ENCODE assay signal across 9 mouse cellular contexts in the genomic region with DNA sequence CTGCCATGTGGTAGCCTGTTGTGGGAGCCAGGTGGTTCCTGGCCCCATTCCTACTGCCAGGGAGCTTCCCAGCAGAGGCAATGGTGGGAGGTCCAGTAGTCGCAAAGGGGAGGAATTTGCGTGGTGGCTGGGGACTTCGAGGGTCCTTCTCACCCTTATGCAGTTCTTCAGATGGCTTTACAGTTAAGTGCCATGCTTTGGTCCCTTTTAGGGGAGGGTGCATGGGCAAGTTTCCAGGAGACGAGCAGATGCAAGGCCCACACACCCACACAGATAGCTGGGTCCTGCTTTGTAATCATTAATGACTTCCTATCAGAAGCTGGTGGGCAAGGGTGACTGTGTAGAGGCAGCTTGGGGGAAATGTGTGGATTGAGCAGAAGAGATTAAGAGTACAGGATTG. TPM values are rescaled to one million over a fixed set of nuclear protein-coding genes. Genes with fewer than 3 reads are reported as not detected.
DNase-seq lines count a peak whose midpoint lies in the region; ATAC-seq lines count a peak whose summit lies in the region.
"Had no signal": no experiment of that assay in that cellular context is flagged by ENCODE, and none has a peak within 500 bp of the region (broad histone marks: within the 10 kb centered on the region; RNA-seq: fewer than 3 reads in every experiment).

No protein-coding gene starts in this region.

- no peak overlapping the region for H3K4me3 ChIP-seq in liver, embryonic 12.5 days
- H3K4me3 ChIP-seq in liver, embryonic 11.5 days (ENCODE audit: low read depth, low read length): no peak overlapping the region
- peak overlapping the region; percentile 89; the same call in 1 of the 2 replicates for H3K4me3 ChIP-seq in embryonic facial prominence, embryonic 14.5 days (ENCODE audit: low read depth, low read length)
- H3K4me3 ChIP-seq in limb, embryonic 12.5 days (replicated peaks): peak overlapping the region; percentile 93

- no peak overlapping the region for H3K9ac ChIP-seq in liver, embryonic 12.5 days
- no peak overlapping the region for H3K9ac ChIP-seq in liver, embryonic 11.5 days (ENCODE audit: low read depth, low read length)
- H3K9ac ChIP-seq in embryonic facial prominence, embryonic 14.5 days (ENCODE audit: low read depth, low read length): no peak overlapping the region; the same call in 1 of the 2 replicates
- 0 out of 2 replicates have a peak overlapping the region, but pooled peaks have one; percentile 23 for H3K9ac ChIP-seq in limb, embryonic 12.5 days (replicated peaks)

- whole genome bisulfite sequencing in liver, embryonic 12.5 days (ENCODE audit: insufficient replicate concordance): 30% methylated on average over 4 of the region's 4 CpGs
- 34% methylated on average over 4 of the region's 4 CpGs for WGBS in liver, embryonic 11.5 days
- 47% methylated on average over 4 of the region's 4 CpGs for WGBS in embryonic facial prominence, embryonic 14.5 days
- WGBS in limb, embryonic 12.5 days: 34% methylated on average over 4 of the region's 4 CpGs

- H3K27me3 ChIP-seq in liver, embryonic 12.5 days (replicated peaks): peaks cover 49% of the 10 kb centered on the region
- H3K27me3 ChIP-seq in liver, embryonic 11.5 days (replicated peaks; ENCODE audit: control insufficient read depth, insufficient read depth, low read length): peaks cover 18% of the 10 kb centered on the region
- H3K27me3 ChIP-seq in embryonic facial prominence, embryonic 14.5 days (replicated peaks; ENCODE audit: control insufficient read depth, insufficient read depth, low read length): no peaks in the 10 kb centered on the region
- H3K27me3 ChIP-seq in limb, embryonic 12.5 days: no peaks in the 10 kb centered on the region

- H3K36me3 ChIP-seq in liver, embryonic 12.5 days: peaks cover 48% of the 10 kb centered on the region
- peaks cover 2% of the 10 kb centered on the region for H3K36me3 ChIP-seq in liver, embryonic 11.5 days (ENCODE audit: control insufficient read depth, insufficient read depth, low read length)
- peaks cover 41% of the 10 kb centered on the region for H3K36me3 ChIP-seq in embryonic facial prominence, embryonic 14.5 days (ENCODE audit: control insufficient read depth, insufficient read depth, low read length)
- H3K36me3 ChIP-seq in limb, embryonic 12.5 days: peaks cover 45% of the 10 kb centered on the region

- peaks cover 33% of the 10 kb centered on the region for H3K4me1 ChIP-seq in liver, embryonic 12.5 days
- peaks cover 7% of the 10 kb centered on the region for H3K4me1 ChIP-seq in liver, embryonic 11.5 days (replicated peaks; ENCODE audit: control insufficient read depth, insufficient read depth, low read length)
- peaks cover 8% of the 10 kb centered on the region for H3K4me1 ChIP-seq in embryonic facial prominence, embryonic 14.5 days (ENCODE audit: control insufficient read depth, insufficient read depth, low read length)
- peaks cover 36% of the 10 kb centered on the region for H3K4me1 ChIP-seq in limb, embryonic 12.5 days (replicated peaks)

- peak; percentile 59 for DNase-seq in cerebellum, adult 9-11 months
- DNase-seq in cerebellum, adult 11 months: no peak
- DNase-seq in liver, embryonic 11.5 days (ENCODE audit: low spot score): no peak
- DNase-seq in embryonic facial prominence, embryonic 14.5 days (ENCODE audit: low spot score): no peak
- DNase-seq in MN1 (ENCODE audit: low spot score): no peak
- DNase-seq: heart, postnatal 10 days had no signal

- H3K27ac ChIP-seq in liver, embryonic 12.5 days: no peak overlapping the region
- no peak overlapping the region for H3K27ac ChIP-seq in liver, embryonic 11.5 days (ENCODE audit: low read depth, low read length)
- peak overlapping the region; percentile 89; the same call in 1 of the 2 replicates for H3K27ac ChIP-seq in embryonic facial prominence, embryonic 14.5 days (replicated peaks; ENCODE audit: low read depth, low read length)
- H3K27ac ChIP-seq in limb, embryonic 12.5 days: peak overlapping the region; percentile 78

- peak overlapping the region; percentile 97 for H3K4me2 ChIP-seq in liver, embryonic 12.5 days
- H3K4me2 ChIP-seq in liver, embryonic 11.5 days: no peak overlapping the region
- no peak overlapping the region for H3K4me2 ChIP-seq in embryonic facial prominence, embryonic 14.5 days (ENCODE audit: low read depth, low read length)
- peak overlapping the region; percentile 76 for H3K4me2 ChIP-seq in limb, embryonic 12.5 days

- H3K9me3 ChIP-seq in liver, embryonic 12.5 days (replicated peaks): no peaks in the 10 kb centered on the region
- no peaks in the 10 kb centered on the region for H3K9me3 ChIP-seq in liver, embryonic 11.5 days (ENCODE audit: control insufficient read depth, low read length)
- no peaks in the 10 kb centered on the region for H3K9me3 ChIP-seq in embryonic facial prominence, embryonic 14.5 days (ENCODE audit: control insufficient read depth, low read length)
- no peaks in the 10 kb centered on the region for H3K9me3 ChIP-seq in limb, embryonic 12.5 days

- ATAC-seq in liver, embryonic 12.5 days: no peak
- ATAC-seq in liver, embryonic 11.5 days (replicated peaks; ENCODE audit: low FRiP score): no peak
- ATAC-seq in embryonic facial prominence, embryonic 14.5 days (ENCODE audit: low read depth): no peak
- no peak for ATAC-seq in limb, embryonic 12.5 days (ENCODE audit: insufficient number of reproducible peaks, insufficient read depth, low FRiP score, low TSS enrichment, low read depth)
- no peak for ATAC-seq in megakaryocyte progenitor cell, adult 5-6 weeks (replicated peaks; ENCODE audit: poor library complexity)

RNA-seq across cellular contexts. Expression of gene Lrfn4, which starts 1.1 kb away (rescaled TPM):
- polyA plus RNA-seq in liver, embryonic 12.5 days (2016; fragmentation: Nextera tagmentation; extraction: Ambion mirVana): 2.6 and 2.7 TPM in 2 replicates
- polyA plus RNA-seq in liver, embryonic 11.5 days (2014; fragmentation: Nextera tagmentation; extraction: Ambion mirVana): 2.2 and 3.3 TPM in 2 replicates
- 7.4 and 9.7 TPM in 2 replicates for polyA plus RNA-seq in embryonic facial prominence, embryonic 14.5 days (2014; fragmentation: Nextera tagmentation; extraction: Ambion mirVana)
- 12.1 and 15.4 TPM in 2 replicates for polyA plus RNA-seq in limb, embryonic 12.5 days (2016; fragmentation: Nextera tagmentation; extraction: Ambion mirVana)
- total RNA-seq in megakaryocyte progenitor cell, adult 5-6 weeks (2015): 0.95 and 1.3 TPM in 2 replicates
- total RNA-seq in megakaryocyte progenitor cell, adult 5-6 weeks (2017): 2.9 and 3.3 TPM in 2 replicates

RNA-seq across cellular contexts. Expression of gene Rce1, which starts 8.9 kb away (rescaled TPM):
- polyA plus RNA-seq in liver, embryonic 12.5 days (2016; fragmentation: Nextera tagmentation; extraction: Ambion mirVana): 35.9 and 39.3 TPM in 2 replicates
- 52.5 and 52.9 TPM in 2 replicates for polyA plus RNA-seq in liver, embryonic 11.5 days (2014; fragmentation: Nextera tagmentation; extraction: Ambion mirVana)
- 52.1 and 62.8 TPM in 2 replicates for polyA plus RNA-seq in embryonic facial prominence, embryonic 14.5 days (2014; fragmentation: Nextera tagmentation; extraction: Ambion mirVana)
- polyA plus RNA-seq in limb, embryonic 12.5 days (2016; fragmentation: Nextera tagmentation; extraction: Ambion mirVana): 68.1 and 68.8 TPM in 2 replicates
- 25.7 and 26.5 TPM in 2 replicates for total RNA-seq in megakaryocyte progenitor cell, adult 5-6 weeks (2015)
- 14.0 and 24.6 TPM in 2 replicates for total RNA-seq in megakaryocyte progenitor cell, adult 5-6 weeks (2017)

Comparison
In these comparisons a context has a peak if more than half of its experiments do, and no peak if none do; other contexts are left out.
1. H3K4me2 ChIP-seq: peak in liver, embryonic 12.5 days (single experiment) and limb, embryonic 12.5 days (single experiment); none in liver, embryonic 11.5 days (single experiment) and embryonic facial prominence, embryonic 14.5 days (single experiment).
2. H3K27ac ChIP-seq: peak in embryonic facial prominence, embryonic 14.5 days (single experiment) and limb, embryonic 12.5 days (single experiment); none in liver, embryonic 12.5 days (single experiment) and liver, embryonic 11.5 days (single experiment).
3. H3K4me3 ChIP-seq: peak in embryonic facial prominence, embryonic 14.5 days (single experiment) and limb, embryonic 12.5 days (single experiment); none in liver, embryonic 12.5 days (single experiment) and liver, embryonic 11.5 days (single experiment).